Mouse (Mus musculus): ENCODE data around the gene Fat1.

The Fat1 gene

DNA sequence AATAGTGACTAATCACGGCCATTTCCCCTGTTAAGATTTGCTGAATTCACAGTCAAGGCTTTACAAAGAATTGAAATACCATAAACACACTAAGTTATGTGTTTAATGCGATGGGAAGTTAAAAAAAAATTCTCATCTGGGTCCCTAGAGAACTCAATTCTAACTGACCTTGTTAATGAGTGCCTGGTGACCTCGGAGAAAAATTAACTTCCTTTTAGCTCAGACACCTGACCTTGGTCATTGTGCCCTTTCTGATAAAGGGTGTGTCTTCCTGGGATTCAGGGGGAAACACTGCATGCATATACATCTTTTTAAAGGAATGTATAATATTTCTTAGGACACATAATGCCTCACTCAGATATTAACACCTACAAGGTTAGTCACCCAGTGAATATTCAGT lies 68.8 kb downstream of the Fat1 start:
- no peak for DNase-seq (ENCODE audit: low read depth)

DNA sequence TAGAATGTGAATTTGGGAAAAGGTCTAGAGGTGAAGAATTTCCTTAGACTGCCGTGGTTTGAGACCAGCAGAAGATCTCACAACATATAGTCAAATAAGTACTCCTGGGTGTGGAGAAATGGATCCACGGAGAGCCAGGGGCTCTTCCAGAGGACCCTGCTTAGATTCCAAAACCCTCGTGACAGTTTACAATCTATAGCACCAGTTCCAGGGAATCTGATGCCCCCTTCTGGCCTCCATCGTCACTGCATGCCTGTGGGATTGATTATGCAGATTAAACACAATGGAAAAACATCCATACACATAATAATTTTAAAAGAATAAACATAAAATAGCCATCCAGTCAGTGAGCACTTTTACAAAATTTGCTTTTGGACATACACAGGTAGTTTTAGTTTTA lies 75.4 kb downstream of the Fat1 start:
- DNase-seq (ENCODE audit: low read depth), result no peak

DNA sequence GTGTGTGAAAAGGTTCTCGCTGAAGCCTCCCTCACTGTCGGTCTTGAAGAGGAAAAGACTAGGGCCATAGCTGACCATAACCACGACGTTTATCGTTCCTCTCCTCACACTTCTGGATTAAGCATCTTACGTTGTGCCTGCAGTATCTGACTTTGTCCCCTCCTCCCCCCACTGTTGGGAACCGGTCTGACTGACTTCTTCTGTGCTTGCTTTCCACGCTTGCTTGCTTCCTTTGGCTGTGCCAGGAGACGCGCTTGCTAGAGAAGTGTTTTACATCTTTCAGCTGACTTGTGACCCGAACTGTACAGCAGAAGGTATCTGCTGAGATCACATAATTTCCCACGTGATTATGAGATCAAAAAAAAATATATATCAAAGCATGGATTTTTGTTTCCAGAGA lies 76.5 kb downstream of the Fat1 start:
- DNase-seq (ENCODE audit: low read depth), result no peak

DNA sequence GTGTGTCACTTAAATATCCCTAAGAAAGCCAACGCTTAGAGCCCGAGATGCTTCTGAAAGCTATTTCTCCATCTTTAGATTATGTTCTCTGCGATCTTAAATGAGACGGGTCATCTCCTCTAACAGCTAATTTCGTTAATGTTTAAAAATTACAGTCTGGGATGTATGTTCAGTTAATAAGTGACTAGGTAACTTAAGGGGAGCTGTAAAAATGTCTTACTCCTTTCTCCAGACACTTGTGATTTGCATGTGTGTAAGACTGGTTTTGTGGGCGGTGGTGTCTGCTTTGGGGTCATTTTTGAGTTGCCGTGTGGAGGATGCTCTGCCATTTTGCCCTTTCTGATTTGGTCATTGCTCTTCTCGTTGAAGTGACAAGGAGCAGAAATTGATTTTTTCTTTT lies 78.6 kb downstream of the Fat1 start:
- no peak for DNase-seq (ENCODE audit: low read depth)

GRCm38 (mm10) chr8:45014498-45015067 lies 79.3 kb downstream of the Fat1 start:
- no peak for DNase-seq (ENCODE audit: low read depth)

DNA sequence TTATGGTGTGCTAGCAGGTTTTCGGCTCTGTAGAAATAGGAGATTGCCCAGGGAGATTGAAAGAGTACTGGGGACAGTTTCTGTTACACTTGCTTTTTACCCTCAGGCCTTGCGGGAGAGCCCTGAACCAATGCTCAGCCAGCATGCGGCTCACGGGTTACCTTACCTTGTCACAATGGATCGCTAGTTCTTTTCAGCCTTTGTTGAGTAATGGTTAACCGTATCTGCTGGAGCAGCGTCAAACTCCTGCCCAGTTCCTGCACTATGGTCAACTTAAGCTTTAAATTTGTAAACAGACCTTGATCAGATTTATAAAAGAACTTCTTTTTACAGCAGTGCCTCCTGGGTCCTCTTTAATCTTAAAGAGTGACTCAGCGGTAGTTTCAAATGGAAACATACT lies 80.6 kb downstream of the Fat1 start:
- no peak for DNase-seq (ENCODE audit: low read depth)

- DNase-seq (ENCODE audit: low read depth), result no peak
These were observed 84.0 kb downstream of the Fat1 start for GRCm38 (mm10) chr8:45019241-45019640.

GRCm38 (mm10) chr8:45021171-45021570 lies 85.9 kb downstream of the Fat1 start:
- DNase-seq (ENCODE audit: low read depth), result no peak

GRCm38 (mm10) chr8:45021911-45022665 lies 86.8 kb downstream of the Fat1 start:
- no peak for DNase-seq (ENCODE audit: low read depth)

DNA sequence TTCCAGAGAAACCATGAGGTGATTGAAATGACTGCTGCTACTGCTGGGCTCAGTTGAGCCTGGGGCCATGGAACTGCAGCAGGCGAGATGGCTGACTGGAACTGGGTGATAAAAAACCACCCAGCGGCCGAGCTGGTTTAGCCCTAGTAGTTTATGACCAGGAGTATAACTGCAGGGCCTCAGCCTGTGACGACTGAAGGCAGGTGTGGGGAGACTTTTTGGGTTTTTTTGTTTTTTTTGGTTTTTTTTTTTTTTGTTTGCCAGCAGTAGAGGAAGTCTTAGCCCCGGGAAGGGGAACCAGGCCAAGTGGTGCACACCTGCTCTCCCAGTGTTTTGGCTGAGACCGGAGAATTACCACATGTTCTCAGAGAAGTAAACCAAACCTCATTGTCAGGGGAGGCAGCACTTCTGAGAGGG lies 92.8 kb downstream of the Fat1 start:
- no peak for DNase-seq (ENCODE audit: low read depth)

- no peak for DNase-seq (ENCODE audit: low read depth)
These were observed 103.1 kb downstream of the Fat1 start for GRCm38 (mm10) chr8:45038350-45038749.

- DNase-seq (ENCODE audit: low read depth), result no peak
These were observed 108.9 kb downstream of the Fat1 start for GRCm38 (mm10) chr8:45044160-45044559.

DNA sequence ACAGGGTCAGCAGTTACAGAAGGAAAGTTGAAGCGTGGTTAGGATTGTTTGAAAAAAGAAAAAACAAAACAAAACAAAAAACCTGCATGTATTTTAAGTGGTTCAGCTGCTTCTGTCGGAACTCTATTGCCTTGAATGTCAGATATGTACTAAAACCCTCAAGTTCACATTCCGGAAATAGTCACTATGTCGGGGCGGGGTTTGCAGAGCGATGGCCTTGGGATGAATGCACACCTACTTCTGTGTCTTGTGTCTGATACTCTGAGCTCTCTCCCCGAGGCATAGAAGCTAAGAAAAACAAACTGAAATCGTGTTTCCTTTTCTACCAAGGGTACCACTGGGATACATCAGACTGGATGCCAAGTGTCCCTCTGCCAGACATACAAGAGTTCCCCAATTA lies 115.2 kb downstream of the Fat1 start:
- DNase-seq (ENCODE audit: low read depth), result no peak

DNA sequence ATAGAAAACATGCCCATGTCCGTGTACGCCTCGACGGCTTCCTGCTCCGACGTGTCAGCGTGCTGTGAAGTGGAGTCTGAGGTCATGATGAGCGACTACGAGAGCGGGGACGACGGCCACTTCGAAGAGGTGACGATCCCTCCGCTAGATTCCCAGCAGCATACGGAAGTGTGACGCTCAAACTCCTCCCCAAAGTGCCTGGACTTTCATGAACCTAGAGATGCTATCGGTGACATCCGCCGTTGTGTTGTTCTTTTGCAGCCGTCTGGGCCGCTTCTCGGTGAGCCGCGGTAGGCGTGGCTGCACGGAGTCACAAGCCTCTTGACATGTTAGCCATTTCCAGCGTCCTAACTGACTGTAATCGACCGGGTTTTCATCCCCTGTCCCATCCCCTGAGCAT lies 116.0 kb downstream of the Fat1 start:
- DNase-seq (ENCODE audit: low read depth), result no peak

DNA sequence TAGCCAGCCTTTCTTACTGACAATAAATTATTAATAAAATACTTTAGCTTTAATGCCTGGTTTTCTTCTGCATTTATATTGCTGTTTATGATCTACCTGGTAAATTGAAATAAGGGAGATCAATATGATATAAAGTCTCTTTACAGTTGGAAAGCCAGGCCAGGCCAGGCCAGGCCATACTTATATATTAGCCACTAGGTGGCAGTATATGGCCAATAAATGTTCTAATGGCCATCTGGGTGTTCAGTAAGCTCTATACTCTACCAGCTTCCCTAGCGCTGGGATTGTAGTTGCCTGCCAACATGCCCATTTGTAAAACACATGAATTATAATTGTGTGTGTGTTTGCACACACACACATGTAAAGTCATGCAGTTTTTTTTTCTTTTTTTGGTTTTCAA lies 117.0 kb downstream of the Fat1 start:
- DNase-seq (ENCODE audit: low read depth), result no peak

DNA sequence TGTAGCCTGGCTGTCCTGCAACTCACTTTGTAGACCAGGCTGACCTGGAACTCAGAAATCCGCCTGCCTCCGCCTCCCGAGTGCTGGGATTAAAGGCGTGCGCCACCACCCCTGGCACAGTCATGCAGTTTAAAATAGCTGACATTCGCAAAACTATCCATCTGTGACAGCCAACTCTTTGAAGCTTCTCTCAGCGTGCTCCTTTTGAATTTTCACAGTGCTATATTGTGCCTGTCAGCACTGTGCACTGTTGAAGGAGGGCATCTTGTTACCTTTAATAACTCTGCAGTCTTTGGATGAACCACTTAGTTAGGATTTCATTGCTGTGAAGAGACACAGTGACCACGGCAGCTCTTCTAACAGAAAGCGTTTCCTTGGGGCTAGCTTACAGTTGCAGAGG lies 117.4 kb downstream of the Fat1 start:
- no peak for DNase-seq (ENCODE audit: low read depth)

GRCm38 (mm10) chr8:45055500-45055899 lies 120.3 kb downstream of the Fat1 start:
- DNase-seq (ENCODE audit: low read depth), result no peak

GRCm38 (mm10) chr8:45056810-45057209 lies 121.6 kb downstream of the Fat1 start:
- no peak for DNase-seq (ENCODE audit: low read depth)

DNA sequence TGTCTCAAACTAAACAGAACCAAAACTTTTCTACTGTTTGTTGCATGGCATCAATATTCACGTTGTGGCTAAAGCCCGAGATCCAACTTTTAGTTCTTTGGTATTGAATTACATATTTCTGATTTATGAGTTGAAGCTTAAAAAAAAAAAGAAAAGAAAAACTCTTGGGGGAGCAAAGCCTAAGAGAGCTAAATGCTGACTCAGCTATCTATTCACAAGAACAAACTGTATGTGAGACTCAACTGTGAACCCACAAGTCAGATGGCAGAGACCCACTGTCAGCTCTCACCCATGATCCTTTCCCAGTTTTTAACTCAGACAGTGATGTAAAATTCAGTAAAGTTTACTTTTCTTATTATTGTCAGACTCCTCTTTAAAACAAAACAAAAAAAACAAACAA lies 124.8 kb downstream of the Fat1 start:
- DNase-seq (ENCODE audit: low read depth), result no peak

DNA sequence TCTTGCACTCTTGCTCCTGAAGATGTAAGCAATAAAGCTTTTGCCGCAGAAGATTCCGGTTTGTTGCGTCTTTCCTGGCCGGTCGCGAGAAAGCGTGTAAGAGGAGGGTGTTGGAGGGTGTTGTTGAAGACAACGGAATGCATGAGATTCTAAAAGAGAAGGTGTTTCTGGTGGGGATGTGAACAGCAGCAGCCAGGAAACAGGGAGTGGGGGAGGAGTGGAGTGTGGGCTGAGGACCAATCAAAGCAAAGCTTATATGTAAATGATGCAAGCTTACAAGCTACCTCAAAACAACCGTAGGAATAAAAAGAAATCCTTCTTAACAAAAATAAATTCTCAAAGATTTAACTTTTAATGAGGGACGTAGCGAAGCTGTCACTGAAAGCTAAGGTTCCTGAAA lies 127.1 kb downstream of the Fat1 start:
- DNase-seq (ENCODE audit: low read depth), result no peak

DNA sequence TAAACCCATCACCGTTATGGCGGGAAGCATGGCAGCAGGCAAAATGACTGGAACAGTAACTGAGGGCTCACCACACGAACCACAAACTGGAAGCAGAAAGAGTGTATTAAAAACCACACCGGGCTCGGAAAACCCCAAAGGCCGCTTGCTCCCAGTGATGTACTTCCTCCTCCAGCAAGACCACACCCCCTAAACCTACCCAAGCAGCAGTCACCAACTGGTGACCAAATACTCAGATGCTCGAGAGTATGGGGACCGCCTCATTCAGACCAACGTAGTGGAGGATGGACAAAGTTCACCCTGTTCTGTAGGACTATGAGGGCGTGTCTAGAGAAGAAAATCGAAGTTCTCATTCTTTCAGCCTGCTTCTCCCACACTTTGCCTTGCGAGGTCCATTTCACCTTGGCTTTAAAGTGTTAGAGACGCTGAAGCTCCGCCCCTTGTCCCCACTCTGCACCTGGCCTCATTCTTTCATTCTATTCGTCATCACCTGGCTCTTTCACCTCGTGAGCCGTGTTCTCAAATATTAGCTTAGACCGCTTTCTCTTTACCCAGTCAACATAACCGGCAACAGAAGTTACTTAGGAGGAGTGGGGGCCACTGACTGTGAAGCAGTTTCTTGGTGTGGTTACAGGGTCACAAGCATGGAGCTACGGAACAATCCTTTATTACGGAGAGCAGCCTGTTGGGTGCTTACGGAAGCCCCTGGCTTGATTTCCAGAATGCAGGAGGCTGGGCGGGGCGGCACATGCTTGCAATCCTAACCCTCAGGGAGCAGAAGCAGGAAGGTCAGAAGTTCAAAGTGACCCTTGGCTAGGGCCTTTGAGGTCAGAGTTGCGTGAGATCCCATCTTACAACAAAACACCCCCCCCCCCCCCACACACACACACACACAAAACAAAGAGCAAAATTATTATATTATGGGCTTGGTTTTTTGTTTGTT lies 128.0 kb downstream of the Fat1 start:
- peak; percentile 9 for DNase-seq (ENCODE audit: low read depth)

DNA sequence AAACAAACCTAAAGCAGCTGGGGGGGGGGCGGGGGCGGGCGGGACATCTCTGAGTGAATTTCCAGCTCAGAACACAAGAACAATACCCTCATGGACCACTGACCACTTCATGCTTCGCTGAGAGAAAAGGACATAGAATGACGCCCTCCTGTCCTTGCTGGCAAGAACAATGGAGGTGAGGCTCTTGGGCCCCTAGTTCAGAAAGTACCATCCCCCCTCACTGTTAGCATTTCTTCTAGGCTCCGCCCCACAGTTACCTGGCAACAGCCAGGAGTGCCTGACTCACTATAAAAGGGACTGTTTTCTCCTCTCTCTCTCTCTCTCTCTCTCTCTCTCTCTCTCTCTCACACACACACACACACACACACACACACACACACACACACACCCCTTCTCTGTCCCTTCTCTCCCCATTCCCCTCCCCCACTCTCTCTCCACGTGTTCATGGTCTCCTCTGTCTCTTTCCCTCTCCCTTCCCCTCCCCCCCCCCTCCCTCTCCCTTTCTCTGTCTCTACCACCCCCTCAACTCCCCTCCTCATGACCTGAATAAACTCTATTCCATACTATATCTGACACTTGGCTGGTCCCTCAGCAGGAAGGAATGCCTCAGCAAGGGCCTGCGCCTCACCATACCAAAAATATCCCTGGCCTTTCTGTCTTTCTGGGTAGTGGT lies 129.1 kb downstream of the Fat1 start:
- DNase-seq (ENCODE audit: low read depth), result no peak
